Mouse (Mus musculus): ENCODE measurements at regions not wholly inside any gene's neighbourhood (a gene's known extent, or its start where the extent isn't known, plus 50 kb on each side); places are given as distances from the start of the nearest gene placed in this dataset.

DNA sequence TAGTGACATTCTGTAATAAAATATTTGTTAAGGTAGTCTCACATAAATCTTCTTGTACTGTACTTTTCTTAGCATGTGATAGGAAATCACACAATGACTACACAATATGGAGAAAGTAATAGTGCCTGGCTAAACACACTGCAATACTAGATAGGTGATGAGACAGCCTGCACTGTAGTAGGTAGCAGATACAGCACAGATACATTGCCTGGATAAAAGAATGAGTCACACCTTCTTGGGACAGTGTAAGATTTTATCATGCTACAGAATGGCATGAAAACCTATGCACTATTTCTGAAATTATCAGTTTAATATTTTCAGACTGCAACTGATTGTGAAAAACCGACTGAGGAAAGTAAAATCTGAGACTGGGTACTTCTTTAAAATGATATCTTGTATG is 1855.2 kb upstream of the Lrrc6 start:
- H3K4me1 ChIP-seq (ENCODE audit: control insufficient read depth in 1 of 2, insufficient read depth in 2 of 2, low read length in 2 of 2), result peaks cover 6 to 20% of the 10 kb centered on the region in 2 experiments
- no peak overlapping the region for H3K4me3 ChIP-seq (ENCODE audit: control insufficient read depth in 1 of 2, insufficient read depth in 1 of 2, low read depth in 2 of 2, low read length in 2 of 2)
- H3K27ac ChIP-seq (ENCODE audit: control insufficient read depth, low read depth, low read length), result no peak overlapping the region
- peaks cover 8 to 50% of the 10 kb centered on the region in 2 experiments for H3K36me3 ChIP-seq (ENCODE audit: control insufficient read depth in 1 of 2, insufficient read depth in 2 of 2, low read length in 2 of 2)
- DNase-seq (ENCODE audit: low read depth, low spot score), result no peak
- H3K27me3 ChIP-seq (ENCODE audit: control insufficient read depth in 1 of 2, insufficient read depth in 2 of 2, low read length in 2 of 2), result no peaks in the 10 kb centered on the region
- H3K79me2 ChIP-seq (ENCODE audit: control insufficient read depth, insufficient read depth, low read length, poor library complexity), result peaks cover 26% of the 10 kb centered on the region
- TF ChIP-seq KAT2A (conservative IDR thresholded peaks at IDR 0.05; ENCODE audit: low read depth, low read length) (no peak), MXI1 (IDR thresholded peaks at IDR 0.05; ENCODE audit: low read depth, low read length) (no peak), GABPA (IDR thresholded peaks at IDR 0.05; ENCODE audit: low read depth, low read length) (no peak), MAX (IDR thresholded peaks at IDR 0.05; ENCODE audit: low read length) (no peak), ZC3H11A (IDR thresholded peaks at IDR 0.05; ENCODE audit: low read depth, low read length) (no peak), ELF1 (IDR thresholded peaks at IDR 0.05; ENCODE audit: low read depth, low read length) (no peak), ZKSCAN1 (IDR thresholded peaks at IDR 0.05; ENCODE audit: low read depth, low read length) (no peak), RCOR1 (IDR thresholded peaks at IDR 0.05; ENCODE audit: low read depth, low read length) (0 out of 2 replicates have a peak, but pooled peaks have one; percentile 19), CHD1 (IDR thresholded peaks at IDR 0.05; ENCODE audit: low read depth, low read length) (no peak), TAL1 (IDR thresholded peaks at IDR 0.05; ENCODE audit: low read length) (peak; percentile 37), HCFC1 (IDR thresholded peaks at IDR 0.05; ENCODE audit: low read depth, low read length) (no peak), BHLHE40 (IDR thresholded peaks at IDR 0.05; ENCODE audit: borderline replicate concordance, low read depth, low read length) (no peak), MAZ (IDR thresholded peaks at IDR 0.05; ENCODE audit: low read depth, low read length) (no peak), CHD2 (IDR thresholded peaks at IDR 0.05; ENCODE audit: low read length) (no peak), MYB (IDR thresholded peaks at IDR 0.05; ENCODE audit: low read depth, low read length) (no peak), POLR2A (IDR thresholded peaks at IDR 0.05; ENCODE audit: control insufficient read depth in 1 of 2, insufficient read depth in 1 of 2, low read depth in 1 of 2, low read length in 2 of 2, poor library complexity in 1 of 2) (no peak), MEF2A (IDR thresholded peaks at IDR 0.05; ENCODE audit: extremely low read depth, insufficient replicate concordance, low read depth, low read length, poor library complexity, severe bottlenecking) (no peak), EP300 (IDR thresholded peaks at IDR 0.05; ENCODE audit: low read depth in 1 of 2, low read length in 2 of 2) (peak in 1 of 2 experiments; percentile 43; a peak in 2 of 4 replicates), ZNF384 (IDR thresholded peaks at IDR 0.05; ENCODE audit: low read depth, low read length) (no peak), USF1 (IDR thresholded peaks at IDR 0.05; ENCODE audit: low read depth, low read length) (no peak), NELFE (IDR thresholded peaks at IDR 0.05; ENCODE audit: low read depth, low read length) (no peak), GATA1 (IDR thresholded peaks at IDR 0.05; ENCODE audit: low read depth, low read length) (peak; percentile 56; the same call in 1 of the 2 replicates), CTCF (IDR thresholded peaks at IDR 0.05 in 2 of 3, conservative IDR thresholded peaks at IDR 0.05 in 1 of 3; ENCODE audit: control insufficient read depth in 1 of 3, insufficient read depth in 1 of 3, low read depth in 2 of 3, low read length in 3 of 3, poor library complexity in 1 of 3, severe bottlenecking in 1 of 3) (no peak), UBTF (IDR thresholded peaks at IDR 0.05; ENCODE audit: borderline replicate concordance, insufficient read depth, low read depth, low read length) (no peak), SIN3A (IDR thresholded peaks at IDR 0.05; ENCODE audit: low read length) (no peak), JUND (IDR thresholded peaks at IDR 0.05; ENCODE audit: low read depth, low read length) (no peak), MYC (IDR thresholded peaks at IDR 0.05; ENCODE audit: low read depth, low read length) (no peak)
- H3K9me3 ChIP-seq (replicated peaks; ENCODE audit: insufficient read depth, low read length), result no peaks in the 10 kb centered on the region
- H3K9ac ChIP-seq (ENCODE audit: control insufficient read depth, low read depth, low read length, poor library complexity, severe bottlenecking), result no peak overlapping the region

Measured in MEL (cell line).